Mouse (Mus musculus) layer of hippocampus, postnatal 14 days (tissue): ENCODE results near the gene Lgsn. TPM values are rescaled to one million over a fixed set of nuclear protein-coding genes. Genes with fewer than 3 reads are reported as not detected.

Experiments used
- DNase-seq, 2 experiments: peaks; one replicate each; pipeline ENCODE4 v3.0.0; 2021 to 2022; ENCODE audit warnings: low spot score in 2 of 2, mixed read lengths in 1 of 2
- total RNA-seq, 2 experiments: library from RNA; stranded (reverse); gene quantifications; 2 replicates each; pipeline ENCODE4 v1.2.3; 2021

The Lgsn gene
- total RNA-seq, 2 experiments from 2014 or later = not detected

DNA sequence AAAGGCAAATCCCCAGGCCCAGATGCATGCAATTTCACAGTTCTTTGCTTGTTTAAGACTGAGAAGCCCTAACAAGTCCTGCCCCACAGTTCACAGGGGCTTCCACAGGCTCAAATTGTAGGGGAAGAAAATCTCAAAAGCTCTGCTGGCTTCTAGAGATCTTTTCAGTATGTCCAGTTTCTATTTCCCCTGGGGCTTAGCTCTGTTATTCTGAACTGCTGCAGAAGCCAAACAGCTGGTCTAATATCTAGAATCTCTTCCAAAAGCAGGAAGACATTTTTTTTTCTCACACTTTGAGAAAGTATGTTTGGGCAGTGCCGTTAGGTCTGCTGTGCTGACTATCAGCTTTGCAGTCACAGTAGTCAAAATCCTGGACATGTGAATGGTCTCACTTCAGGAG, 38.6 kb downstream of the Lgsn start:
- DNase-seq = no peak

DNA sequence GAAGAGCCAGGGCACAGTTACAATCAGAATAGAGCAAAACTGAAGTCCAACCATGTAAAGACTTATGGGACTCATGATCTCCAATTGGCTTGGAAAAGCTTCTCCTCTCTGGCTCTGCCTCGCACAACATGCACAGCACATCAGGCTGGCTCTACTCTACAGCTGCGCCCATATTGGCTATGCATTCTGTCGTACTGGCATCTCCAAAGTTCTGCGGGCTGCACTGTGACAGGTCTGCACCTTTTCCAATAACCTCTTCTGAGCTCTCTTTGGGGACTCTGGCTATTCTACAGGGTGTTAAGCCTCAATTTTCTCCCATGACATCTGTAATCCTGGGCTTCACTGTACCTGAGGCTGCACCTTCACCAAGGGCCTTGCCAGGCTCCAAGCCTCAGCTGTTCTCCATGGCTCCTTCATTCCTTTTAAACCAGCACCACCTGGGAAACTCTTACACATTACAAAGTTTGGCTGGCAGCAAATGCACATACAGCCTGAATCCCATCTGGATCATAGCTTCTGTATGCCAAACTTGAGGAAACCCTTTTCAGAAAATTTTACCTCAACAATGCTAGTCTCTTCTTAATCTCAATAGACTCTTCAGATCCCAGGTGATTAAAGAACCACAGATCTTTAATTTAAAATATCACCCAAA, 44.5 kb downstream of the Lgsn start:
- no peak for DNase-seq

DNA sequence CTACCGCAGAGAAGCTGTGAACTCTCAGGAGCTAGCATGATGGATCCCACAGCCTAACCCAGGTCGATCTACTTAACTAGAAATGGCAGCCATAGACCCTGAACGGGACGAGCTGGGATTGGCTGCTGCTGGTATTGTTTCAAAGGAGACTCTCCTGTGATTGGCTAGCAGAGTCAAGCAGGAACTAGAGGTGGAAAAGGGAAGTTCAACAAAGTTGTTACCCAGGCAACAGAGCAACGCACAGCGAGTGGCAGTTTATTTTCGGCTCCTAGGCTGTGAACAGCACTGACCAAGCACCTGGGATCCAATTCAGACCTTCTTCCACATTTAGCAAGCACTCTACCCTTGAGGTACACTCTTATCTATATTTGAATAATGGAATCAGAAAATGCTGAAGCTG, 46.4 kb downstream of the Lgsn start, which contains the start of the genes 4931428L18Rik and Pih1d3:
TSS of gene 4931428L18Rik (minus strand) at position 121 of the 400 bp plus-strand sequence.
TSS of gene Pih1d3 (plus strand) at position 275 of the 400 bp plus-strand sequence.
- no peak for DNase-seq

DNA sequence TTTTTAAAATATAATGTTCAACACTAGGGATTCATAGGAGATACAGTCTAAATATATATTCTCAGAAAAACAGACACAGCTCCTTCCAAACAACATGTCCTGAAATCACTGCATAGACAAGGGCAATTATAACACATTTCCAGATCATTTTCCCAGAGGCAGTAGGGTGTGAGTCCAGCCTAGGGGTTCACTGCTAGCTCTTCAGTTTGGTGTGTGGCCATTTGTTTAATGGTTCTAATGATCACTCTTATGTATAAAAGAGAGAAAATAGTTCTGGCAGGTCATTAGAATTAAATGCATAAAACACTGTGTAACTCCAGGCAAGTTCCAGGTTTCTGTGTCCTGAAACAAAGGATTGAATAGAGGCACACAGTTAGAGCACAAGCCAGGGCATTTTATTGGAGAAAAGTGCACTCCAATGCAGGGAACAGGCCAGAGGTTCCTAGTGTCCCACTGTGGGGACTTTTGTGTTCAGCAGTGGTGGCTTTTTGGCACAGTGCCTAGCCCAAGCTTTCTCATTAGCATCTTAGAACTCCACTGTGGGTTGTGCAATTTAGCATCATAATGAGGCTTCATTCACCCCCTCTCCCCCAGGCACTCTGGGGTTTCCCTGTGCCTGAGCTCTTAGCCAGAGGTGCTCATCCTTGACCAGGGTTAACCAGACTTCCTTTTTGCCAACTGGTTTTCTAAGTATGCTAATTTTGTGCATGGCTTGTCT, 57.3 kb downstream of the Lgsn start:
- peak in 1 of 2 experiments; percentile 39 for DNase-seq

Other genes starting within 250 kb of the Lgsn start
- not detected for gene AC153137.1, start 198.4 kb upstream of the Lgsn start, total RNA-seq
- gene 4931428L18Rik, start 46.3 kb downstream of the Lgsn start, total RNA-seq = not detected
- gene Pih1d3, start 46.4 kb downstream of the Lgsn start, total RNA-seq = not detected